Mouse (Mus musculus) lung, postnatal 0 days (tissue): ENCODE results near the gene Stk11ip. TPM values are rescaled to one million over a fixed set of nuclear protein-coding genes. Genes with fewer than 3 reads are reported as not detected.

Source experiments
- ATAC-seq: fragments of 200-750 bp; cut with Nextera tagmentation; 2 replicates; pipeline ENCODE4 v1.8.0; 2017; ENCODE audit warnings: moderate library complexity
- DNase-seq: peaks from one replicate; pipeline ENCODE4 v3.0.0-alpha.2; 2016; ENCODE audit warnings: low spot score
- H3K27ac ChIP-seq: fragments of 300-500 bp; sonication (generic); 2 replicates; pipeline ENCODE4 v1.5.1; 2014; ENCODE audit warnings: antibody characterized with exemption, mild to moderate bottlenecking, low read length, mixed read lengths
- H3K27me3 ChIP-seq: fragments of 300-500 bp; sonication (generic); replicated peaks from 2 replicates; pipeline ENCODE4 v1.6.1; 2014; ENCODE audit warnings: low read length, mixed read lengths; ENCODE audit not compliant: insufficient read depth
- H3K36me3 ChIP-seq: fragments of 300-500 bp; sonication (generic); 2 replicates; pipeline ENCODE4 v1.6.1; 2014; ENCODE audit warnings: low read length, mixed read lengths; ENCODE audit not compliant: insufficient read depth
- H3K4me1 ChIP-seq: fragments of 300-500 bp; sonication (generic); 2 replicates; pipeline ENCODE4 v1.6.1; 2014; ENCODE audit warnings: antibody characterized with exemption, low read depth, low read length, mixed read lengths; ENCODE audit not compliant: insufficient read depth
- H3K4me2 ChIP-seq: fragments of 300-500 bp; sonication (generic); replicated peaks from 2 replicates; pipeline ENCODE4 v1.6.1; 2014; ENCODE audit warnings: low read depth, mild to moderate bottlenecking, low read length, moderate library complexity, mixed read lengths
- H3K4me3 ChIP-seq: fragments of 300-500 bp; sonication (generic); 2 replicates; pipeline ENCODE4 v1.5.1; 2014; ENCODE audit warnings: low read depth, low read length
- H3K9ac ChIP-seq: fragments of 300-500 bp; sonication (generic); replicated peaks from 2 replicates; pipeline ENCODE4 v1.6.1; 2014; ENCODE audit warnings: low read depth, mild to moderate bottlenecking
- H3K9me3 ChIP-seq: fragments of 300-500 bp; sonication (generic); 2 replicates; pipeline ENCODE4 v1.6.1; 2016; ENCODE audit warnings: low read length, mixed read lengths
- CTCF ChIP-seq: IDR thresholded peaks from 2 replicates; pipeline ENCODE4 v1.5.1; 2016; ENCODE audit warnings: antibody characterized with exemption, mild to moderate bottlenecking
- EP300 ChIP-seq: IDR thresholded peaks from 2 replicates; pipeline ENCODE4 v1.6.1; 2016; ENCODE audit warnings: antibody characterized with exemption, mild to moderate bottlenecking, control low read depth
- WGBS: fragments of 180-500 bp; shearing (Covaris S2); extraction: QIAGEN DNeasy Blood & Tissue Kit; methylation state at CpG from one replicate; pipeline ENCODE4 v1.1.7; 2014; 5-methylcytosine and 5-hydroxymethylcytosine counted together
- polyA plus RNA-seq: library from polyadenylated mRNA; unstranded; fragments of >200 nt; fragmentation: Nextera tagmentation; extraction: Ambion mirVana; gene quantifications from 2 replicates; pipeline ENCODE4 v1.2.1, GENCODE M21; 2015

The Stk11ip gene
- polyA plus RNA-seq, 1 experiment from 2014 or later: 13.2 TPM

- TF ChIP-seq EP300 (0 out of 2 replicates have a peak, but pooled peaks have one; percentile 17), CTCF (no peak)
- DNase-seq (peak; percentile 97), ATAC-seq (peak; percentile 93)
- peaks cover 3% of the 10 kb centered on the region; the same call in 1 of the 2 replicates for H3K4me1 ChIP-seq
- peak within 1 kb of the TSS; percentile 67 for H3K4me3 ChIP-seq
- 1% methylated on average over 38 of the region's 76 CpGs for WGBS
- H3K36me3 ChIP-seq: peaks cover under 1% of the 10 kb centered on the region; the same call in 1 of the 2 replicates
- H3K9me3 ChIP-seq: no peaks in the 10 kb centered on the region
- peak within 1 kb of the TSS; percentile 58 for H3K9ac ChIP-seq
- peak within 1 kb of the TSS; percentile 85 for H3K4me2 ChIP-seq
- peak within 1 kb of the TSS; percentile 84 for H3K27ac ChIP-seq
- peaks cover 22% of the 10 kb centered on the region; the same call in 1 of the 2 replicates for H3K27me3 ChIP-seq
These were observed 42.3 kb upstream of the Stk11ip start, which contains the start of the genes Chpf and Tmem198 for GRCm38 (mm10) chr1:75478916-75479634. TSS of gene Chpf (minus strand) at chr1:75479307. TSS of gene Tmem198 (plus strand) at chr1:75479532.

- Histone ChIP-seq H3K4me2 (peak overlapping the region; percentile 85), H3K4me1 (peaks cover 3% of the 10 kb centered on the region; the same call in 1 of the 2 replicates), H3K9ac (no peak overlapping the region), H3K36me3 (no peaks in the 10 kb centered on the region), H3K4me3 (peak overlapping the region; percentile 67), H3K27me3 (peaks cover 26% of the 10 kb centered on the region; the same call in 1 of the 2 replicates), H3K27ac (no peak overlapping the region), H3K9me3 (no peaks in the 10 kb centered on the region)
- 7% methylated on average over 19 of the region's 24 CpGs for WGBS
- ATAC-seq: peak; percentile 2; the same call in 1 of the 2 replicates
- TF ChIP-seq CTCF (no peak), EP300 (no peak)
- no peak for DNase-seq
These were observed 41.7 kb upstream of the Stk11ip start for GRCm38 (mm10) chr1:75479635-75479989.

GRCm38 (mm10) chr1:75480036-75480435 is 41.3 kb upstream of the Stk11ip start:
- Histone ChIP-seq H3K27ac (no peak overlapping the region), H3K36me3 (no peaks in the 10 kb centered on the region), H3K4me3 (no peak overlapping the region), H3K27me3 (peaks cover 27% of the 10 kb centered on the region; the same call in 1 of the 2 replicates), H3K9me3 (no peaks in the 10 kb centered on the region), H3K9ac (no peak overlapping the region), H3K4me2 (peak overlapping the region; percentile 85), H3K4me1 (peaks cover 3% of the 10 kb centered on the region; the same call in 1 of the 2 replicates)
- 25% methylated on average over 13 of the region's 13 CpGs for WGBS
- DNase-seq (no peak), ATAC-seq (no peak)
- no peak for TF ChIP-seq EP300
- no peak for TF ChIP-seq CTCF

GRCm38 (mm10) chr1:75480735-75481134 is 40.6 kb upstream of the Stk11ip start:
- WGBS: 87% methylated on average over 7 of the region's 7 CpGs
- H3K27me3 ChIP-seq: peaks cover 27% of the 10 kb centered on the region; the same call in 1 of the 2 replicates
- DNase-seq (no peak), ATAC-seq (no peak)
- TF ChIP-seq CTCF (no peak), EP300 (no peak)
- no peak overlapping the region for H3K27ac ChIP-seq
- H3K4me1 ChIP-seq: peaks cover 3% of the 10 kb centered on the region; the same call in 1 of the 2 replicates
- H3K36me3 ChIP-seq: no peaks in the 10 kb centered on the region
- no peak overlapping the region for H3K9ac ChIP-seq
- H3K9me3 ChIP-seq: no peaks in the 10 kb centered on the region
- no peak overlapping the region for H3K4me2 ChIP-seq
- H3K4me3 ChIP-seq: no peak overlapping the region

GRCm38 (mm10) chr1:75486561-75486960 is 34.8 kb upstream of the Stk11ip start:
- TF ChIP-seq CTCF (no peak), EP300 (no peak)
- Histone ChIP-seq H3K4me1 (no peaks in the 10 kb centered on the region), H3K27me3 (peaks cover 35% of the 10 kb centered on the region), H3K9ac (no peak overlapping the region), H3K4me3 (no peak overlapping the region), H3K27ac (no peak overlapping the region), H3K4me2 (no peak overlapping the region), H3K9me3 (no peaks in the 10 kb centered on the region), H3K36me3 (peaks cover 6% of the 10 kb centered on the region; the same call in 1 of the 2 replicates)
- WGBS: 11% methylated on average over 24 of the region's 24 CpGs
- DNase-seq (no peak), ATAC-seq (no peak)

GRCm38 (mm10) chr1:75487040-75487404 is 34.3 kb upstream of the Stk11ip start:
- ATAC-seq (no peak), DNase-seq (no peak)
- no peaks in the 10 kb centered on the region for H3K9me3 ChIP-seq
- no peak for TF ChIP-seq EP300
- no peak for TF ChIP-seq CTCF
- no peak overlapping the region for H3K27ac ChIP-seq
- H3K9ac ChIP-seq: no peak overlapping the region
- WGBS: 4% methylated on average over 13 of the region's 13 CpGs
- H3K4me1 ChIP-seq: no peaks in the 10 kb centered on the region
- H3K4me2 ChIP-seq: peak overlapping the region; percentile 56
- peak overlapping the region; percentile 37 for H3K4me3 ChIP-seq
- H3K36me3 ChIP-seq: peaks cover 6% of the 10 kb centered on the region; the same call in 1 of the 2 replicates
- peaks cover 32% of the 10 kb centered on the region for H3K27me3 ChIP-seq
